Mouse (Mus musculus) R1 (cell line): ENCODE data around the gene Med26.

Experiments
- DNase-seq: peaks from one replicate; pipeline ENCODE4 v3.0.0-alpha.2; 2018; ENCODE audit warnings: low read depth, low spot score

Med26 gene

DNA sequence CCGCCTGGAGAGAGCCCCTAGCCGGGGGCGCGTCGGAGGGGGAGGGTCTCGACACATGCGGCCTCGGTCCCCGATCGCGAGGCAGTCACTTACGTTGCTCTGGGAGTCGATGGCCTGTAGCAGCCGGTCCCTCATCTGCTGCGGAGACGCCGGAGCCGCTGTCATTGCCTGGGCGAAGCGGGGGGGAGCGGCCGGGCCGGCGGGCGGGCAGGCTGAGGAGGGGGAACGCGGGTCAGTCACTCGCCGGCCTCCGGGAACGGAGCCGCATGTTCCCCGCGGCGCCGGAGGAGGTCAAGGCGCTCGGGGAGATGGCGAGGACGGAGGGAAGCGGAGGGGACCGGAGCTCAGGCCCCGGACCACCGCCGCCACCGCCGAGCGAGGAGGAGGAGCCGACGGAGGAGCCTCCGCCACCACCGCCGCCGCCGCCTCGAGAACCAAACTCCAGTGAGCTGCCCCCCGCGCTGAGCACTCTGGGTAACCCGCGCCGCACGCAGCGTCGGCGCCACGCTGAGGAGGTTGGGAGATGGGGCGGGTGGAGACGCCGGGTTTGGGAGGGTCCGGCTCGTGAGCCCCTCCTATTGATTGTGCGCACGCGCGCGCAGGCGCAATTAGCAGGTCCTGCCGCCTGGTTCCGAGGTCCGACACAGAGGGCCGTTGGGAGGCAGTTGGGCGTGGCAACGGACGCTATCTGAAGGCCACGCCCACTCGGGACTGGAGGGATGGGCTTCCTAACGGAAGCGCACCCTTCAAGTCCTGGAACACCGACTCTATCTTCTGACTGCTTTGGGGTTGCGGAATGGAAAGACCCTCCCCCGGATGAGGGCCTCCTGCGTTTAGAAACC lies at the start of gene Med26:
Med26 (minus strand) TSS at position 469 of the 842 bp plus-strand sequence.
- peak; percentile 99 for DNase-seq

DNA sequence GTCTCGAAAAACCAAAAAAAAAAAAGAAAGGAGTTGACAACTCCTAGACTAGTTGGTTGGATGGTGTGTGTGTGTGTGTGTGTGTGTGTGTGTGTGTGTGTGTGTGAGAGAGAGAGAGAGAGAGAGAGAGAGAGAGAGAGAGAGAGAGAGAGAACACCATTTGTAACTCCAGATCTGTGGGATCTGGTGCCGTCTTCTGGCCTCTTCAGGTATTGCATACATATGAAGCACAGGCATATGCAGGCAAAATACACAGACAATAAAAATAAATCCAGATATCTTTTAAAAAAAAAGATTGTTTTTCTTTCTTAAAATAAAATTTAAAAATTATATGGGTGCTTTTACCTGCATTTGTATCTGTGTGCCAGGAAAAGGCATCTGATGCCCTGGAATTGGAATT lies 42.1 kb upstream of the Med26 start:
- peak; percentile 50 for DNase-seq

DNA sequence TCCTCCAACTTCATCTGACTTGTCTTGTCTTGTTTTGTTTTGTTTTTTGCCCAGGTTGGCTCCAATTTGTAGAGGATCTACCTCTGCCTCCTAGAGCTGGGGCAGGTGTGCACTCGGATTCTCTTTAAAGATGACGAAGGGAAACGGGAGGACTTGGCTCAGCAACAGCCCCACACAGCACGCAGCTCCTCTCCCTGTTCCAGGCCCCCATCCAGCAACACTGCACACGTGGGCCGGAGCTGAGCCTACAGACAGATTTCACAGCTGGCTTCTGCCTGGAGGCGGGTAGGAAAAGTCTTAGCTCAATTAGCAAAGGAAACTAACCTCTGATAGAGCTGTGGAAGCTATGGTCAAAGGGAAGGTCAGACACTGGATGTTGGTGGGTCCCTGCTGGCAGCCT lies 41.2 kb upstream of the Med26 start:
- no peak for DNase-seq

DNA sequence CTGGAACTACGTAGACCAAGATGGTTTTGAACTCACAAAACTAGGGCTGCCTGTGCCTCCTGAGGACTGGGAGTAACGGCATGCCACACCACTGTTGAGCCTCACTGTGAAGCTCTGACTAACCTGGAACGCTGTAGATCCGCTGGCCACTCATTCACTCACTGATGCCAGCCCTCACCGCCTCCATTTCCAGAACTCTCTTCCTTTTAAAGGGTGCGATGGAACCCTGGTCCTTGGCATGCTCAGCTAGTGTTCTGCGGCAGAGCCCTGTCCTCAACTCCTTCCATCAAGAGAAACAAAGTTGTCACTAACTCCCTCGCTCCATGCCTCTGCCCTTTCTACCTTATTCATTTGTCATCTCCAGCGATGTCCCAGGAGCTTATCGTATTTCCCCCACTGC lies 40.8 kb upstream of the Med26 start:
- no peak for DNase-seq

DNA sequence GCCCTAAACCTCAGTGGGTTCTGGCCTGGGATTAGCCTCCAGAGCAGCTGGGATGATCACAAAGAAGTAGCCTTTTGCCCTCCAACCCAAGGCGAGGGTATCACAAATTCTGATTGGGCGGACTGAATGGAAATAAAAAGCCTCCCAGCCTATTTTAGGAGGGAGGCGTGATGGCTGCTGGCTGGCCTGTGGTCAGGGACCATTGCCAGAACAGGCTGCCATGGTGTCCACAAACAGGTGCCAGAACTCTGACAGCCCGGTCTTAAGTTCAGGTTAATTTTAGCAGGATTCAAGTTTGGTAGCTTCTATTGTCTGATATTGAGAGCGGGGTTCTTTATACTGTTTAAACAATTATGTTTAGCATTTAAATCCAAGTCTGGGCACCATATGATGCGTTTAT lies 39.7 kb upstream of the Med26 start:
- DNase-seq: no peak

DNA sequence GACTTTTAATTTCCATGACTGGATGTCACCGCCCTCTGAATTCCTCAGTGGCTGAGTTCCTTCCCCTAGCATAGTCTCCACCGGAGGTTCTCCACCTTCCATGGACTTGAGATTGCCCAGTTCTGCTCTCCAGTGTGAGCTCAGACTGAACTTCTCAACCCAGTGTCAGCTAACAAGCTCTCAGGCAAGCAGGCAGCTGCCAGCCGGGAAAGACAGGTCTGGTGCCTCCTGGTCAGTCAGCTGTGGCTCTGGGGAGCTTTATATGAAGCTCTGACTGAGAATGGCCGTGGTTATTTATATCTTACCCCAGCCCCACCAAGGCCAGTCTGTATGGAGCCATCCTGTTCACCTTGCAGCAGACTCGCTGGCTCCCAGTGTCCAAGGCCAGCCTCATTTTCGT lies 36.3 kb upstream of the Med26 start:
- no peak for DNase-seq

DNA sequence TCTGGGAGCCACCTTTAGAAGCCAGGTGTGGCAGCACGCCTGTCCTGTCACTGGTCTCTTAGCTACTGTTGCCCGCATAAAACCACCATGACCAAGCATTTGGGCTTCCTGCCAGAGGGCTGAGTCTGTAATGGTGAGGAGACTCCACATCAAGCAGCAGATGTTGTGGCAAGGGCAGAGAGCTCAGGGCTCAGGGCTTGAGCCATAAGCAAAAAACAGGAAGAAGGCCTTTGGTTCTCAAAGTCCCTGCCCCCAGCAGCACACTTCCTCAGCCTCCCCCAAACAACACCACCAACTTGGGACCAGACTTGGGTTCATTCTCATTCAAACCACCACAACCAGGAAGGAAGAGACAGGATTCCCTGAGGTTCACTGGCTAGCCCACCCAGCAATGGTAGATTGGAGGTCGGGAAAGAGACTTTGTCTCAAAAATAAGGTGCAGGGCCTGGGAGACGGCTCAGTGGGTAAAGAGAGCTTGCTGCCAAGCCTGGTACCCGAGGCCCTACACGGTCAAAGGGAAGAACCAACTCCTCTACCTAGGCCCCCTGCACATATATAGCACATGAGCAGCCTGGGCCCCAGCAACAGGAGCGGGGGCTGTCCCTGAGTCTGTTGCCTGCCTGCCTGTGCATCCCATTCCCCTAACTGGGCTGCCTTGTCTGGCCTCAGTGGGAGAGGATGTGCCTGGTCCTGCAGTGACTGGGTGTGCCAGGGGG lies 35.1 kb upstream of the Med26 start:
- DNase-seq: no peak

DNA sequence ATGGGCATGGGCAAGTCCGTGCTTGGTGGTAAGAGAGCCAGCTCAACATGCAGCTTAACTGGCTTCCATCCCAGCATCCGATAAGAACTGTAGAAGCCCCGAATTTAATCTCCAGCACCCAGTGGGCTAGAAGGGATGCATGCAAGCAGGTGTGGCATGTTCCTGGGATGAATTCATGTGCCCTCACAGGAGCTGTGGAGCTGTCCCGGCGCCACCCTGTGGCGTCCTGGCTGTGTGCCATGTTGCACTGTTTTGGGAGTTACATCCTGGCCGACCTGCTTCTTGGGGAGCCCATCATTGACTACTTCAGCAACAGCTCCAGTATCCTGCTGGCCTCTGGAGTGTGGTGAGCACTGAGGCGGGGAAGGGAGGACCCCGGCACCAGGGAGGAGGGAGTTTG lies 31.3 kb upstream of the Med26 start:
- DNase-seq: no peak

DNA sequence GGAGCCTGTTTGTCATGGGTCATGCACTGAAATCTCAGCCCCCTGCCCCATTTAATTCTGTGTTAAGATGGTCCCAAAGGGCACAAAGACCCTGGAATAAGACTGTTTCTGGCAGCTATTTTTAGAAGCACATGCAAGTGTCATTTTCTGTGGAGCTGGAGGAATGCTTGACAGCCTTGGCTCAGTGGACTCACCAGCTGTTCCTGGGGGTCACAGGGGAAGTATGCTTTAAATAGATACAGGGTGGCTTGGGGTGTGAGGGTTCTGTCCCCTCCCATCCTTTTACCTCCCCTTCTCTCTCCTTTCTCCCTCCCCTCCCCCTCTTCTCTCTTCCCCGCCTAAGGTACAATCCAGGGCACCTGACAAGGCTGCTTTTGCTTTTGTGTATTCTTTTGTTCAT lies 29.9 kb upstream of the Med26 start:
- no peak for DNase-seq

DNA sequence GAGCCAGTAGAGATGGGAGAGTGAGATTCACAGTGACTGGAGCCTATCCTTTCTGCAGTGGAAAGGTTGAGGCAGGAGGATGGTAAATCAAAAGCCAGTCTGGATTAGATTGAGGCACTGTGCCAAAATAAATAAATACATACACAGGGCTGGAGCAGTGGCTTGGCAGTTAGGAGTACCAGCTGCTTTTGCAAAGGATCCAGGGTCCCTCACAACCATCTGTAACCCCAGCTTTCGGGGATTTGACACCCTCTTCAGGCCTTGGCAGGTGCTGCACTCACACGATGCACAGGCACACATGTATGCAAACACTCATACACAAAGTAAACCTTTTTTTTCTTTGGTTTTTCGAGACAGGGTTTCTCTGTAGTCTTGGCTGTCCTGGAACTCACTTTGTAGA lies 29.2 kb upstream of the Med26 start:
- peak; percentile 61 for DNase-seq

DNA sequence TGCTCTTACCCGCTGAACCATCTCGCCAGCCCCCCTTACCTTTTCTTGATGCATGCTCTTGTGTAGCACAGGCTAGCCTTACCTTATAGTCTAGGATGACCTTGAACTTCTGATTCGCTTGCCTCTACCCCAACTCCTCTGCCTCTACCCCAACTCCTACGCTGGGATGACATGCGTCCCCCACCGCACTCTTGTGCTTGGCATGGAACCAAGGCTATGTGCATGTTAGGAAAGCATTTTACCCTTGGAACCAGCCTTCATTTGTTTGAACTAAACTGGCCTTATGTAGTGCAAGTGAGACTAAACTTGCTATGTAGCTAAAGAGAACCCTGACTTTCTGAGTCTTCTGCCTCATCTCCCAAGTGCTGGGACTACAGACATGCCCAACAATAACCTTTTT lies 27.8 kb upstream of the Med26 start:
- DNase-seq: no peak

DNA sequence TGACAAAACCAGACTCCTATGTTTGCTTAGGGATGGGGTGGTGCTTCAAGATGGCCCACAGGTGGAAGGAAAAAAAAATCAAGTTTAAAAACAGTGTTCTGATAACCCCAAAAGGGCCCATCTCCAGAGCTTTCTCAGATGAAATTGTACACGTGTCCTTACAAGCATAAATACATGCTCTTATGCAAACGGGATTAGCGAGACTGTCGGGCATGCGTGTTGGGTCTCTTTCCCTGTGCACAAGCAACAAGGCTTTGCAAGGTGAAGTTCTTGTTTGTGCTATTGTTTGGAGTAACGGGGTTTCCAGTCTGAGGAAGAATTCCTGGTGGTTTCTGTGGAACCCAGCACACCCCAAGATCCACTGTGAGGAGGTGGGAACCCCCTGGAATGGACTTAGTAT lies 25.4 kb upstream of the Med26 start:
- no peak for DNase-seq

DNA sequence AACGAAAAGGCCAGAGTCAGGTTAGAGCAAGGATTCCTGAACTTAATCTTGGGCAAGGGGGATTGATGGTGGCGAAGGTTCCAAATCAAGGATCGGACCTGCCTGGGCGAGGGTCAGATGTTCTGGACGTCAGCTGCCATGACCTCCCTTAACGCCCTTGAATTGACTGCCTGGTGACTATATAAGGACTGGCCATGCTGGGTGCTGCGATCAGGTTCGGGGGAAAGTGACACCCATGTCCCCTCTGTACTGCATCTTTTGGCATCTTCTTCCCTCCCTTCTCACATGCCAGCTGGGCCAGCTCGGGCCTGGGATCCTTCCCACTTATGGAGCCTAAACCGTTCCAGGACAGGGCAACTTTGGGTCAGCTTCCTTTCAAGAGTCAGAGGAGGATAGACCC lies 24.4 kb upstream of the Med26 start:
- DNase-seq: no peak

DNA sequence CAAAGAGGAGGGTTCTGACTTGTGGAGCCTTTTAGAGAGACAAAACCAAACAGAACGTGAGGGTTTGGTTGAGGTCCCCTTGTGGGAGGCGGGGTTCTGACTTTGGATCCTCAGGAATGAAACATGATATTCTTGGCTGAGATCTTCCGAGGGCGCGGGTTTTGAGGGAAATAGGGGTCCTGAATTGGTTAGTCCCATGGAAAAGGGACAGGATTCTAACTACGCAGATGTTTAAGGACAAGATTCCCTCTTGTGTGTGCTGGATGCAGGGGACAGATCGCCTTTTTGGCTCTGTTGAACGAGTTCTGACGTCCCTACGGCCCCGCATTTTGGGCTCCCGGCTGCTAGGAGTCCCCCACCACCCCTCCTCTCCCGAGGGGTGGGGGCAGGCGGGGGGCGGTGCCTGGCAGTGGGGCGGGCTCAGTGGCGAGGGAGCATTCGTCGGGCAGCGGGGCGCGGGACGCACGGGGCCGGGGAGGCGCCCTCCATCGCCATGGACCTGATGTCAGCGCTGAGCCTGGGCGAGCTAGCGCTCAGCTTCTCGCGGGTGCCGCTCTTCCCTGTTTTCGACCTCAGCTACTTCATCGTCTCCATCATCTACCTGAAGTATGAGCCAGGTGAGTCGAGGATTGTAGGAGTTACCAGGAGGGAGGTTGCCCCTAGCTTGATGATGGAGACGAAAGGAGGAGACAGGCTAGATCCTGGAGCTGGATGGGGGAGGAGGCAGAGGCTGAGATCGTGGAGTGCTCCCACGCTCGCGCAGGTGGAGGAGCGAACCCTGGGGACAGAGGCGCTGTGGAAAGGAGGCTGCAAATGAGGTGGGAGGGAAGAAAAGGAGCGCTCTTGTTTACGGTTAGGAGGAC lies 23.8 kb upstream of the Med26 start, which contains the start of gene Tmem38a:
Tmem38a (plus strand) TSS at position 445 of the 863 bp plus-strand sequence.
- DNase-seq: peak; percentile 83

DNA sequence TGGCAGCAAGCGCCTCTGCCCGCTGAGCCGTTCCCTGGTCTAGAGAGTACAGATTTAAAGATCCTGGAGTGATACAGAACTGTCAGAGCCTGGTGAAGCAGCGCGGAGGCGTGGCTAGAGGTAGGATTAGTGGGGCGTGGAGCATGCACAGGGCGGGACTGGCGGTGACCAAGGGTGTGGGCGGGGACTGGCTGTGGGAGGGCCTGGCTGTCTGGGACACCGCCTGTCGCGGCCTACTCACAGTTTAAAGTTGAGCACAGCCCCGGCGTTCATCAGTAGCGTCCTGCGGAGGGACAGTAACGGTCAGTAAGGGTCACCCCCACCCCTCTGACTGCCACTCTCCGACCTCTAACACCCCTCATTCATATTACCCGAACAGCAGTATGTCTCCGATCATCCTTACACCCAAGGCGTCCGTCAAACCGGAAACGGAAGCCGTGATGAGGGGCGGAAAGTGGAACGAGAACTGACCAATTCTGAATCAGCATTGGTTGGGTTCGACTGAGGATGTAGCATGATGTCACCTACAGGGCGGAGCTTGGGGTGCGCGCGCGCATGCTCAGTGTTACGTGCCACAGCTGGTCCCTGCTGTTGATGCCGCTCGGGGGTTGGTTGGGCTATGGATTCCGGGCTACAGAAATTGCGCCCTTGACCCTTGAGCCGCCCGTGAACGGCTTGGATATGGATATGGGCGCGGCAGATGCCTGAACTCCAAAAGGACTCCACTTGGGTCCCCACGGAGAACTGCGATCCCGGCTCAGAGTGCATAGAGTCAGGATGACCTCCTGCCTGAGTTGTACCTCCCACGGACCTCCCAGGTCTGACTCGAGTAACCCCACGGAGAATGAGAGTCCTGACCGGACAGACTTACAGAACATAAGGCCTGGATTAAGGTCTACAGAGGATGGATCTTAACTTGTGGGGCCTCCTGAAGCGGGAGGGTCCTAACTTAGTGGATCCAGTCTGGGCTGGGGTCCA lies 22.9 kb upstream of the Med26 start, which contains the start of gene Smim7:
Smim7 (minus strand) TSS at position 456 of the 978 bp plus-strand sequence.
- DNase-seq: peak; percentile 99

DNA sequence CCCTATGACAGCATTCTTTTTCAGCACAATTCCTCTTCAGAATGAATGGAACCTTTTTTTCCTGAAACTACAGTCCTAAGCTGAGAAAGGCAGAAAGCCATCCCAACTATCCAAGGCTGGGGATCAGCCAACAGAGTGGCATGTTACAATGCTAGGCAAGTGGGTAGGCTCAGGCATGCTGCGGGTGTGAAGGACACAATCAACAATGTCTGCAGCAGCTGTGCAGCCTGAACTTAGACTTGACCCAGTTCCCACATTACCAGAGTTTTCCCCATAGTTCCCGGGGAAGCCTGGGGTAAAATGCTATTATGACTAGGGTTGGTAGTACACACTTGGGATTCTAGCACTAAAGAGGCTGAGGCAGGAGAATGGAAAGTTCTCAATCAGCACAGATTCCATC lies 17.9 kb upstream of the Med26 start:
- DNase-seq: no peak

DNA sequence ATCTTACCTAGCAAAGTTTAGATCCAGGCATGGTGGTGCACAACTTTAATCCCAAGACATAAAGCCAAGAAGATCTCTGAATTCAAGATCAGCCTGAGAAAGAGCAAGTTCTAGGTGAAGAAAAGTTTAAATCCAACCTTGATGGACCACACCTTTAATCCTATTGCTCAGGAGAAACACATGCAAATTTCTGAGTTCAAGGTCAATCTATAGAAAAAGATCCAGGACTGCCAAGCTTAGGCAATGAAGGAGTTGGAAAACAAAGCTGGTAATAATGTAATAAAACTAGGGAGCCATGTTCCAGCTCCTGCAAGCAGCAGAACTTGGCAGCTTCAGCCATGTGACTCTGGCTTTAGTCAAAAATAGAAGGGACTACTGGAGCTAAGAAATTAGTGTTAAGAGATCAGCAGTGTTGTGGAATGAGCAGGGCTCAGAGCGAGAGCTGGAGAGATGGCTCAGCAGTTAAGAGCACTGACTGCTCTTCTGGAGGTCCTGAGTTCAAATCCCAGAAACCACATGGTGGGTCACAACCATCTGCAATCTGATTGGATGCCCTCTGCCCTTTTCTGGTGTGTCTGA lies 13.1 kb upstream of the Med26 start:
- DNase-seq: peak; percentile 80

DNA sequence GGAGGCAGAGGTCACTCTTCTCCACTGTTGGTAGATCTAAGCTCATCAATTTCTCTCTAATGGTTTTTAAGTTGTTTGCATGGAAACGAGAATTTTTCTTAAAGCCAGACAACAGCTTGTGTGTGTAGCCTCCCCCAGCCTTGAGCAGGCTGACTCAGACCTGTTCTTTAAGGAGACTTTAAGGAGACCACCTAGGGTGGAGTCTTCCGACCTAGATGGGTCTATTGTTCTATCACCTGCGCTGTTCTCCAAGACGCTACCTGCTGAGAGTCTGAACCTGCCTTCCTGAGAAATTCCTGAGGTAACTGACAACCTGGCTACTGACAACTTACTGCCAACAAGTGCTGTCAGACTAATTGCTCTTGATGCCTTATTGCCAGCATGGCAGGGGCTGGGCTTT lies 7.7 kb upstream of the Med26 start:
- DNase-seq: peak; percentile 93

DNA sequence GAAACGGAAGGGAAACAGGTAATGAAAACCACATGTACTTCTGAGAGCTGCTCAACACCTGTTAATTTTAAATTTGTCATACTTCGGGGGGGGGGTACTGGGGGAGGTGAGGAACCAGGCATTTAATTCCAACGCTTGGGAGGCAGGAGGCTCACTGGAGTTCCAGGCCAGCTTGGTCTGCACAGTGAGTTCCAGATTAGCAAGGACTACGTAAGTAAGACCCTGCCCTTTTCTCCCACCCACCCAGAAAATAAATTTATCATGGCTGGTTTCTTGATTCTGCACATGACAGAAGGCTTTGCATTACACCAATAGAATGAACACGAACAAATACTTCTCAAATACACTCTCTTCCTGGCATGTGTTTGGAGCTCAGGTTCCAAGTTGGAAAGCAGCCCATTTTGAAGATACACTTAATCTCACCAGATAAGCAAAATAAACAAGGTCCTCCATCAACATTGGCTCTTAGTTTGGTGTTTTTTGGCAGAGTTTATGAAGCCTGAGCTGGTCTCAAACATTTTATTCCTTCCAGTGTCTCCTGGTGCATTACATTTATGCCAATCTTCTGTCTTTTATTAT lies 1.3 kb upstream of the Med26 start:
- DNase-seq: no peak
